Mouse (Mus musculus) CH12.LX (cell line): Measurements from ENCODE around the gene Gm27179.
"Not testable (repeated sequence)": the region's sequence is repeated elsewhere in the genome, so short reads cannot be mapped to it uniquely, and the experiment has no call there.

Experiments
- CTCF ChIP-seq, 2 experiments: IDR thresholded peaks in 1 of 2; conservative IDR thresholded peaks in 1 of 2; 2 replicates each; pipeline ENCODE4 v1.5.1; 2011 to 2012; ENCODE audit warnings: low read depth in 2 of 2, low read length in 2 of 2, improper control_type of control experiment in 1 of 2, inconsistent platforms in 1 of 2, mild to moderate bottlenecking in 1 of 2, moderate library complexity in 1 of 2
- RAD21 ChIP-seq: IDR thresholded peaks from 2 replicates; pipeline ENCODE4 v1.6.1; 2011; ENCODE audit warnings: low read depth, mild to moderate bottlenecking, low read length, improper control_type of control experiment, moderate library complexity
- ZKSCAN1 ChIP-seq: IDR thresholded peaks from 2 replicates; pipeline ENCODE4 v1.6.1; 2012; ENCODE audit warnings: low read depth, inconsistent platforms, low read length, improper control_type of control experiment, borderline replicate concordance

GRCm38 (mm10) chr14:69507000-69507399, 5.3 kb downstream of the Gm27179 start:
- TF ChIP-seq RAD21; CTCF (conservative IDR thresholded peaks at IDR 0.05 in 1 of 2, IDR thresholded peaks at IDR 0.05 in 1 of 2; ENCODE audit: low read depth in 2 of 2, low read length in 2 of 2); ZKSCAN1: not testable (repeated sequence)
